Mouse (Mus musculus) embryo, embryonic 11.5 days (tissue): Measurements from ENCODE around the gene Olfr1335.
"Not testable (repeated sequence)": the region's sequence is repeated elsewhere in the genome, so short reads cannot be mapped to it uniquely, and the experiment has no call there.

Experiments
- DNase-seq: peaks from one replicate; pipeline ENCODE4 v3.0.0-alpha.2; 2012; ENCODE audit warnings: low read depth, low spot score

The Olfr1335 gene

DNA sequence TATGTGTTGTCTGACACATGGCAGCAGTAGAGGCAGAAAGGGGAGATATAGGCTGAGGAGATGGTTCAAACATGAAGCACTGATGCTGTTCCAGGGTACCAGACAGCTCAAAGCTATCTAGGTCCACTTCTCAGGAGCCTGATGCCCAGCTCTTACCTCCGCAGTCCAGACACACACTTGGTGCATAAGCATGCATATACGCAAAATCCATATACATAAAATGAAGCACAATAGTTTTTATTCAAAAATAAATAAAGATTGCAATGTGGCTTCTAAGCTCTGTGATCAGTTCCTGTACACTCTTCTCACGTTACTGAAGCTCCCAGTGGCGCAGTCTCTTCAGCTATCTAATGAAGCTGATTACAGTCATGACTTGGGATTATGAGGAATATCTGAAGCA, at the start of gene Olfr1335:
TSS of gene Olfr1335 (minus strand) at position 101 of the 400 bp plus-strand sequence.
- DNase-seq, result no peak

GRCm38 (mm10) chr4:118836179-118836578, 26.4 kb upstream of the Olfr1335 start, which contains the start of gene Olfr1333:
TSS of gene Olfr1333 (minus strand) at chr4:118836279.
- DNase-seq, result no peak

- no peak for DNase-seq
Observed at GRCm38 (mm10) chr4:118818921-118819320, 9.2 kb upstream of the Olfr1335 start.

GRCm38 (mm10) chr4:118792796-118793195, 16.9 kb downstream of the Olfr1335 start:
- not testable (repeated sequence) for DNase-seq

- DNase-seq, result no peak
Observed at GRCm38 (mm10) chr4:118782486-118782885, 27.3 kb downstream of the Olfr1335 start, which contains the start of gene Olfr1337. TSS of gene Olfr1337 (minus strand) at chr4:118782586.
